Mouse (Mus musculus): ENCODE measurements at regions not wholly inside any gene's neighbourhood (a gene's known extent, or its start where the extent isn't known, plus 50 kb on each side); places are given as distances from the start of the nearest gene placed in this dataset.

GRCm38 (mm10) chr14:68361481-68361880 is 932.6 kb downstream of the Synb start:
- TF ChIP-seq CTCF (IDR thresholded peaks at IDR 0.05; ENCODE audit: low read depth) (no peak), EP300 (IDR thresholded peaks at IDR 0.05; ENCODE audit: low read depth) (no peak)
